Mouse (Mus musculus): ENCODE results near the gene Metrn. TPM values are rescaled to one million over a fixed set of nuclear protein-coding genes. Genes with fewer than 3 reads are reported as not detected.

The Metrn gene
- total and polyA plus RNA-seq, 3 experiments = 16.9 to 50.1 (median 23.7) TPM

DNA sequence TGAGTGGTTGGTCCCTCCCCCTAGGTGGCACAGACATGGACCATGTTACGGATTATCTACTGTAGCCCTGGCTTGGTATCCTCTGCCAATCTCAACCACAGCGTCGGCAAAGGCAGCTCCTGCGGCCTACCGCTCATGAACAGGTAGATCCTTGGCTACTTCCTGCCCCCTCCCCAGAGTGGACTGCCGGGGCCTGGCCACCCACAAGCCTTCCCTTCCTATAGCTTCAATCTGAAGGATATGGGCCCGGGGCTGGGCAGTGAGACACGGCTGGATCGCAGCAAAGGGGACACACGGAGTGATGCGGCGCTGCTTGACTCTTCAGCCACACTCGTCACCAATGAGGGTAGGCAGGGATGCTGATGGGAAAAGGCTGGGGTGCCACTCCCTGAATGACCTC is 30.1 kb upstream of the Metrn start:
- no peak overlapping the region for H3K4me3 ChIP-seq (replicated peaks in 1 of 3; ENCODE audit: low read depth in 2 of 3, low read length in 2 of 3, poor library complexity in 1 of 3)
- DNase-seq (ENCODE audit: extremely low read depth) = no peak
- H3K27ac ChIP-seq (ENCODE audit: insufficient read depth, low read depth) = no peak overlapping the region
- peaks cover 26 to 59% of the 10 kb centered on the region in 2 experiments for H3K4me1 ChIP-seq (ENCODE audit: control insufficient read depth in 1 of 2, insufficient read depth in 2 of 2)
- peaks cover 49 to 70% of the 10 kb centered on the region in 2 experiments for H3K36me3 ChIP-seq (replicated peaks in 1 of 2; ENCODE audit: control insufficient read depth in 1 of 2, insufficient read depth in 1 of 2, low read length in 1 of 2)
- H3K79me2 ChIP-seq (replicated peaks; ENCODE audit: control insufficient read depth, extremely low read depth, insufficient read depth, poor library complexity, severe bottlenecking) = peaks cover 9% of the 10 kb centered on the region
- H3K9me3 ChIP-seq (replicated peaks; ENCODE audit: low read length) = no peaks in the 10 kb centered on the region
- in situ Hi-C loops (cut with MboI; ENCODE audit: low pct_ligation_motif_present, low pct_unique_long_range_greater_than_20kb, low sequenced_read_pairs) (no loop called here), dilution Hi-C loops (cut with MboI; ENCODE audit: extremely low pct_ligation_motif_present, extremely low pct_unique_long_range_greater_than_20kb, low sequenced_read_pairs) (no loop called here)
- TF ChIP-seq SMC3 (IDR thresholded peaks at IDR 0.05; ENCODE audit: low read depth, low read length) (no peak), HCFC1 (IDR thresholded peaks at IDR 0.05; ENCODE audit: low read depth, low read length) (no peak), CTCF (conservative IDR thresholded peaks at IDR 0.05 in 1 of 2, IDR thresholded peaks at IDR 0.05 in 1 of 2; ENCODE audit: low read depth in 2 of 2, low read length in 2 of 2) (no peak), ETS1 (conservative IDR thresholded peaks at IDR 0.05; ENCODE audit: low read depth, low read length) (no peak), GABPA (IDR thresholded peaks at IDR 0.05; ENCODE audit: insufficient replicate concordance, low read depth, low read length) (no peak), ZMIZ1 (IDR thresholded peaks at IDR 0.05; ENCODE audit: low read depth, low read length) (no peak), NELFE (IDR thresholded peaks at IDR 0.05; ENCODE audit: low read depth, low read length) (no peak), CHD1 (IDR thresholded peaks at IDR 0.05; ENCODE audit: low read depth, low read length) (no peak), POLR2A (IDR thresholded peaks at IDR 0.05; ENCODE audit: low read depth, low read length) (no peak), USF2 (conservative IDR thresholded peaks at IDR 0.05; ENCODE audit: low read depth, low read length) (no peak), EP300 (IDR thresholded peaks at IDR 0.05; ENCODE audit: low read length) (no peak), IRF4 (IDR thresholded peaks at IDR 0.05; ENCODE audit: low read depth, low read length) (no peak)
- no peak overlapping the region for H3K4me2 ChIP-seq (ENCODE audit: insufficient read depth, low read depth, poor library complexity, severe bottlenecking)
- H3K27me3 ChIP-seq (replicated peaks) = peaks cover 8% of the 10 kb centered on the region
- H3K9ac ChIP-seq (ENCODE audit: insufficient read depth, low read depth) = no peak overlapping the region

DNA sequence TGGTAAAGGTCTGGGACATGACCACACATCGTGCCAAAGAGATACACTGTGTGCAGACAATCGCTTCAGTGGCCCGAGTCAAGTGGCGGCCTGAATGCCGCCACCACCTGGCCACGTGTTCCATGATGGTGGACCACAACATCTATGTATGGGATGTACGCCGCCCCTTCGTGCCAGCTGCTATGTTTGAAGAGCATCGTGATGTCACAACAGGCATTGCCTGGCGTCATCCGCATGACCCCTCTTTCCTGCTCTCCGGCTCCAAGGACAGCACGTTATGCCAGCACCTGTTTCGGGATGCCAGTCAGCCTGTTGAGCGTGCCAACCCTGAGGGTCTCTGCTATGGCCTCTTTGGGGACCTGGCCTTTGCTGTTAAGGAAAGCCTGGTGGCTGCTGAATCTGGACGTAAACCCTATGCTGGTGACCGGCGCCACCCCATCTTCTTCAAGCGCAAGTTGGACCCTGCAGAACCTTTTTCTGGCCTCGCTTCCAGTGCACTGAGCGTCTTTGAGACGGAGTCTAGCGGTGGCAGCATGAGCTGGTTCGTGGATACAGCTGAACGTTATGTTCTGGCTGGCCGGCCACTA is 29.1 kb upstream of the Metrn start:
- no peak overlapping the region for H3K9ac ChIP-seq (ENCODE audit: insufficient read depth, low read depth)
- peaks cover 19 to 49% of the 10 kb centered on the region in 2 experiments for H3K4me1 ChIP-seq (ENCODE audit: control insufficient read depth in 1 of 2, insufficient read depth in 2 of 2)
- in situ Hi-C loops (cut with MboI; ENCODE audit: low pct_ligation_motif_present, low pct_unique_long_range_greater_than_20kb, low sequenced_read_pairs) = no loop called here
- H3K27ac ChIP-seq (ENCODE audit: insufficient read depth, low read depth) = no peak overlapping the region
- peaks cover 14% of the 10 kb centered on the region for H3K27me3 ChIP-seq (replicated peaks)
- no peak overlapping the region for H3K4me3 ChIP-seq (replicated peaks in 1 of 3; ENCODE audit: low read depth in 2 of 3, low read length in 2 of 3, poor library complexity in 1 of 3)
- H3K36me3 ChIP-seq (replicated peaks in 1 of 2; ENCODE audit: control insufficient read depth in 1 of 2, insufficient read depth in 1 of 2, low read length in 1 of 2) = peaks cover 43 to 61% of the 10 kb centered on the region in 2 experiments
- no peak for TF ChIP-seq NELFE (IDR thresholded peaks at IDR 0.05; ENCODE audit: low read depth, low read length)
- no peak for TF ChIP-seq ZC3H11A (IDR thresholded peaks at IDR 0.05; ENCODE audit: low read depth, low read length)
- TF ChIP-seq MAX (IDR thresholded peaks at IDR 0.05; ENCODE audit: low read length) = no peak
- no peak for TF ChIP-seq HCFC1 (IDR thresholded peaks at IDR 0.05; ENCODE audit: low read depth, low read length)
- no peak for TF ChIP-seq ZNF384 (IDR thresholded peaks at IDR 0.05; ENCODE audit: low read depth, low read length)
- TF ChIP-seq USF2 (conservative IDR thresholded peaks at IDR 0.05; ENCODE audit: low read depth, low read length) = no peak
- no peak overlapping the region for H3K4me2 ChIP-seq (ENCODE audit: insufficient read depth, low read depth, poor library complexity, severe bottlenecking)
- dilution Hi-C loops (cut with MboI; ENCODE audit: extremely low pct_ligation_motif_present, extremely low pct_unique_long_range_greater_than_20kb, low sequenced_read_pairs) = no loop called here
- DNase-seq (ENCODE audit: extremely low read depth) = no peak
- peaks cover under 1% of the 10 kb centered on the region; the same call in 1 of the 2 replicates for H3K79me2 ChIP-seq (replicated peaks; ENCODE audit: control insufficient read depth, extremely low read depth, insufficient read depth, poor library complexity, severe bottlenecking)
- H3K9me3 ChIP-seq (replicated peaks; ENCODE audit: low read length) = no peaks in the 10 kb centered on the region
